Mouse (Mus musculus): Measurements from ENCODE around the gene Myo15. TPM values are rescaled to one million over a fixed set of nuclear protein-coding genes. Genes with fewer than 3 reads are reported as not detected.
"Not testable (repeated sequence)": the region's sequence is repeated elsewhere in the genome, so short reads cannot be mapped to it uniquely, and the experiment has no call there.

The Myo15 gene
- polyA plus RNA-seq, 1 experiment = 0.14 TPM

GRCm38 (mm10) chr11:60537468-60538347 lies 68.6 kb downstream of the Myo15 start:
- DNase-seq = peak; percentile 99
- peaks cover 3% of the 10 kb centered on the region for H3K36me3 ChIP-seq (ENCODE audit: control insufficient read depth, insufficient read depth, low read length)
- H3K4me1 ChIP-seq (ENCODE audit: control insufficient read depth, insufficient read depth, low read length) = peaks cover 21% of the 10 kb centered on the region; the same call in 1 of the 2 replicates
- H3K27ac ChIP-seq (ENCODE audit: insufficient read depth, low read depth, low read length) = peak overlapping the region; percentile 97
- TF ChIP-seq POLR2A (IDR thresholded peaks at IDR 0.05; ENCODE audit: low read depth, low read length) (peak; percentile 41), CTCF (conservative IDR thresholded peaks at IDR 0.05; ENCODE audit: insufficient read depth, insufficient read length, low read depth, low read length) (no peak)
- no peaks in the 10 kb centered on the region for H3K27me3 ChIP-seq (replicated peaks; ENCODE audit: control insufficient read depth, insufficient read depth, low read length)
- H3K4me3 ChIP-seq (ENCODE audit: insufficient read depth, low read depth, low read length) = peak overlapping the region; percentile 81
- WGBS = under 1% methylated on average over 91 of the region's 91 CpGs

DNA sequence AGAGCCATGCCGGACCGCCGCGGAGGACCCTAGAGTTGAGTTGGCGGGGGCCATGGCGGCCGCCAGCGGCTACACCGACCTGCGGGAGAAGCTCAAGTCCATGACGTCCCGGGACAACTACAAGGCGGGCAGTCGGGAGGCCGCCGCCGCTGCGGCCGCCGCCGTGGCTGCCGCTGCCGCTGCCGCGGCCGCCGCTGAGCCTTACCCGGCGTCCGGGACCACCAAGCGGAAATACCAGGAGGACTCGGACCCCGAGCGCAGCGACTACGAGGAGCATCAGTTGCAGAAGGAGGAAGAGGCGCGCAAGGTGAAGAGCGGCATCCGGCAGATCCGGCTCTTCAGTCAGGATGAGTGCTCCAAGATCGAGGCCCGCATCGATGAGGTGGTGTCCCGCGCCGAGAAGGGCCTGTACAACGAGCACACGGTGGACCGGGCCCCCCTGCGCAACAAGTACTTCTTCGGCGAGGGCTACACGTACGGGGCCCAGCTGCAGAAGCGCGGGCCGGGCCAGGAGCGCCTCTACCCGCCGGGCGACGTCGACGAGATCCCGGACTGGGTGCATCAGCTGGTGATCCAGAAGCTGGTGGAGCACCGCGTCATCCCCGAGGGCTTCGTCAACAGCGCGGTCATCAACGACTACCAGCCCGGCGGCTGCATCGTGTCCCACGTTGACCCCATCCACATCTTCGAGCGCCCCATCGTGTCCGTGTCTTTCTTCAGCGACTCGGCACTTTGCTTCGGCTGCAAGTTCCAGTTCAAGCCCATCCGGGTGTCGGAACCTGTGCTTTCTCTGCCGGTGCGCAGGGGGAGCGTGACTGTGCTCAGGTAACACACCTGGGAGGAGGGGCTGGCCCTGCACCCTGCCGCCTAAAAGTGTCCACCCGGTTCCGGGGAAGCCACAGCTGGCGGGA lies 69.5 kb downstream of the Myo15 start:
- peaks cover 25% of the 10 kb centered on the region; the same call in 1 of the 2 replicates for H3K4me1 ChIP-seq (ENCODE audit: control insufficient read depth, insufficient read depth, low read length)
- H3K27me3 ChIP-seq (replicated peaks; ENCODE audit: control insufficient read depth, insufficient read depth, low read length) = no peaks in the 10 kb centered on the region
- peak; percentile 59 for DNase-seq
- peak overlapping the region; percentile 97 for H3K27ac ChIP-seq (ENCODE audit: insufficient read depth, low read depth, low read length)
- H3K36me3 ChIP-seq (ENCODE audit: control insufficient read depth, insufficient read depth, low read length) = peaks cover 5% of the 10 kb centered on the region
- peak overlapping the region; percentile 81 for H3K4me3 ChIP-seq (ENCODE audit: insufficient read depth, low read depth, low read length)
- TF ChIP-seq CTCF (conservative IDR thresholded peaks at IDR 0.05; ENCODE audit: insufficient read depth, insufficient read length, low read depth, low read length) (no peak), POLR2A (IDR thresholded peaks at IDR 0.05; ENCODE audit: low read depth, low read length) (no peak)
- under 1% methylated on average over 93 of the region's 93 CpGs for WGBS

- DNase-seq = no peak
- H3K4me3 ChIP-seq (ENCODE audit: insufficient read depth, low read depth, low read length) = peak overlapping the region; percentile 81
- WGBS = 8% methylated on average over 2 of the region's 2 CpGs
- H3K27ac ChIP-seq (ENCODE audit: insufficient read depth, low read depth, low read length) = peak overlapping the region; percentile 97
- TF ChIP-seq POLR2A (IDR thresholded peaks at IDR 0.05; ENCODE audit: low read depth, low read length) (no peak), CTCF (conservative IDR thresholded peaks at IDR 0.05; ENCODE audit: insufficient read depth, insufficient read length, low read depth, low read length) (no peak)
- peaks cover 5% of the 10 kb centered on the region for H3K36me3 ChIP-seq (ENCODE audit: control insufficient read depth, insufficient read depth, low read length)
- no peaks in the 10 kb centered on the region for H3K27me3 ChIP-seq (replicated peaks; ENCODE audit: control insufficient read depth, insufficient read depth, low read length)
- peaks cover 29% of the 10 kb centered on the region for H3K4me1 ChIP-seq (ENCODE audit: control insufficient read depth, insufficient read depth, low read length)
These were observed 70.4 kb downstream of the Myo15 start for GRCm38 (mm10) chr11:60539540-60539939.

- H3K4me1 ChIP-seq (ENCODE audit: control insufficient read depth, insufficient read depth, low read length) = peaks cover 32% of the 10 kb centered on the region
- peak overlapping the region; percentile 37 for H3K4me3 ChIP-seq (ENCODE audit: insufficient read depth, low read depth, low read length)
- H3K27ac ChIP-seq (ENCODE audit: insufficient read depth, low read depth, low read length) = peak overlapping the region; percentile 59
- H3K27me3 ChIP-seq (replicated peaks; ENCODE audit: control insufficient read depth, insufficient read depth, low read length) = no peaks in the 10 kb centered on the region
- peak; percentile 77 for DNase-seq
- WGBS = 3% methylated on average over 4 of the region's 4 CpGs
- H3K36me3 ChIP-seq (ENCODE audit: control insufficient read depth, insufficient read depth, low read length) = peaks cover 5% of the 10 kb centered on the region
- no peak for TF ChIP-seq CTCF (conservative IDR thresholded peaks at IDR 0.05; ENCODE audit: insufficient read depth, insufficient read length, low read depth, low read length)
These were observed 71.0 kb downstream of the Myo15 start for GRCm38 (mm10) chr11:60540002-60540610.

DNA sequence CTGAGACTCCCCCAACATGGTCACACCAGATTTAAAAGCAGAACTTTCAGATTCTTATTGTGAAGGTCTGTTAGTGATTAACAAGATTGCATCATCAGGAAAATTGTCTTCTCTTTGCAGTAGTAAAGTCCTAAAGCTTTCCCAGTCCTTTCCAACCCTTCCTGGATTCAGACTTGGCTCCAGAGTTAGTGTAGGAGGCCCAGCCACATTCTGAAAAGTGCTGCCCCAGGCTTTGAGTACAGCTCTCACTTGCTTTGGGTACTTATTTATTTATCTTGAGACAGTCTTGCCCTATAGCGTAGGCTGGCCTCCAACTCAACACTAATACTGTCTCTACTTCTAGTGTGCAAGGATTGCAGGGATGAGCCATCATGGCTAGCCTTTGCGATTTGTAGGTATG lies 71.6 kb downstream of the Myo15 start:
- H3K36me3 ChIP-seq (ENCODE audit: control insufficient read depth, insufficient read depth, low read length) = peaks cover 5% of the 10 kb centered on the region
- no peak overlapping the region for H3K27ac ChIP-seq (ENCODE audit: insufficient read depth, low read depth, low read length)
- DNase-seq = peak; percentile 70
- TF ChIP-seq CTCF (conservative IDR thresholded peaks at IDR 0.05; ENCODE audit: insufficient read depth, insufficient read length, low read depth, low read length) (no peak), POLR2A (IDR thresholded peaks at IDR 0.05; ENCODE audit: low read depth, low read length) (no peak)
- peaks cover 36% of the 10 kb centered on the region for H3K4me1 ChIP-seq (ENCODE audit: control insufficient read depth, insufficient read depth, low read length)
- H3K4me3 ChIP-seq (ENCODE audit: insufficient read depth, low read depth, low read length) = peak overlapping the region; percentile 25; the same call in 1 of the 2 replicates
- no peaks in the 10 kb centered on the region for H3K27me3 ChIP-seq (replicated peaks; ENCODE audit: control insufficient read depth, insufficient read depth, low read length)
- 32% methylated on average over 2 of the region's 2 CpGs for WGBS

DNA sequence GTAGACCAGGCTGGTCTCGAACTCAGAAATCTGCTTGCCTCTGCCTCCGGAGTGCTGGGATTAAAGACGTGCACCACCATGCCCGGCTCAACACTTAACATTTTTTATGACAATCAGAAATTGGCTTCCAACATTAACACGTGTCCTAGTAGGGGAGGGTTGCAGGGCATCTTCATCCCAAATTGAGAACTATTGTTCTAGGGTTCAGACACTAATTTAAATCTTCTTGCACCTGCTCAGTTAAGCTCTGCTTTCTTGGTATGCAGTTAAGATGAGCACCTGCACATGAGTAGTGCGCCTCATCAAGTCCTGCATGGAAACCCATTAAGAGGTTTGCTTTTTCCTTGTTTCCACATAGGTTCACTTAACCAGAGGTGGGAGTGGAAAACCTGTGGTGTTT lies 72.7 kb downstream of the Myo15 start:
- WGBS = 72% methylated on average over 6 of the region's 6 CpGs
- H3K36me3 ChIP-seq (ENCODE audit: control insufficient read depth, insufficient read depth, low read length) = peaks cover 5% of the 10 kb centered on the region

DNA sequence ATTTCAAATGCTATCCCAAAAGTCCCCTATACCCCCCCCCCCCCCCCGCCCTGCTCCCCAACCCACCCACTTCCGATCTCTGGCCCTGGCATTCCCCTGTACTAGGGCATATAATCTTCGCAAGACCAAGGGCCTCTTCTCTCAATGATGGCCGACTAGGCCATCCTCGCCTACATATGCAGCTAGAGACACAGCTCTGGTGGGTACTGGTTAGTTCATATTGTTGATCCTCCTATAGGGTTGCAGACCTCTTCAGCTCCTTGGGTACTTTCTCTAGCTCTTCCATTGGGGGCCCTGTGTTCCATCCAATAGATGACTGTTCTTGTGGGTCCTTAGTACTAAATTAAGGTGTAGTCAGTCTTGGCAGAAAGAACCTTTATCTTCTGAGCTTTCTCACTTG lies 74.1 kb downstream of the Myo15 start:
- not testable (repeated sequence) for H3K36me3 ChIP-seq (ENCODE audit: control insufficient read depth, insufficient read depth, low read length); DNase-seq; H3K27me3 ChIP-seq (replicated peaks; ENCODE audit: control insufficient read depth, insufficient read depth, low read length); H3K4me3 ChIP-seq (ENCODE audit: insufficient read depth, low read depth, low read length)
- WGBS = 91% methylated on average over 5 of the region's 5 CpGs
- Histone ChIP-seq H3K27ac (ENCODE audit: insufficient read depth, low read depth, low read length) (peak overlapping the region; percentile 56; the same call in 1 of the 2 replicates), H3K4me1 (ENCODE audit: control insufficient read depth, insufficient read depth, low read length) (peaks cover 28% of the 10 kb centered on the region)

More for the DNA sequence above, 72.7 kb downstream of the Myo15 start:
- TF ChIP-seq CTCF (conservative IDR thresholded peaks at IDR 0.05; ENCODE audit: insufficient read depth, insufficient read length, low read depth, low read length) = no peak
- TF ChIP-seq POLR2A (IDR thresholded peaks at IDR 0.05; ENCODE audit: low read depth, low read length) = no peak
- no peak overlapping the region for H3K27ac ChIP-seq (ENCODE audit: insufficient read depth, low read depth, low read length)
- no peaks in the 10 kb centered on the region for H3K27me3 ChIP-seq (replicated peaks; ENCODE audit: control insufficient read depth, insufficient read depth, low read length)
- peaks cover 28% of the 10 kb centered on the region for H3K4me1 ChIP-seq (ENCODE audit: control insufficient read depth, insufficient read depth, low read length)
- no peak for DNase-seq
- no peak overlapping the region for H3K4me3 ChIP-seq (ENCODE audit: insufficient read depth, low read depth, low read length)
